Mouse (Mus musculus) megakaryocyte, embryonic 14.5 days (primary cell): ENCODE data around the gene N4bp1. TPM values are rescaled to one million over a fixed set of nuclear protein-coding genes. Genes with fewer than 3 reads are reported as not detected.

Experiments
- H3K27me3 ChIP-seq: replicated peaks from 2 replicates; pipeline ENCODE3; 2012; ENCODE audit warnings: inconsistent platforms
- H3K36me3 ChIP-seq: replicated peaks from 2 replicates; pipeline ENCODE3; 2012; ENCODE audit warnings: low read length, inconsistent platforms, mixed read lengths
- H3K4me1 ChIP-seq: 2 replicates; pipeline ENCODE4 v1.6.1; 2012; ENCODE audit warnings: inconsistent platforms
- H3K4me3 ChIP-seq: replicated peaks from 2 replicates; pipeline ENCODE3; 2012; ENCODE audit warnings: moderate library complexity, mild to moderate bottlenecking, inconsistent platforms
- H3K9me3 ChIP-seq: 2 replicates; pipeline ENCODE4 v1.6.1; 2012; ENCODE audit warnings: inconsistent platforms
- FLI1 ChIP-seq: IDR thresholded peaks from 2 replicates; pipeline ENCODE4 v1.6.1; 2012; ENCODE audit warnings: low read length, inconsistent platforms, mixed read lengths
- GATA1 ChIP-seq: IDR thresholded peaks from 3 replicates; pipeline ENCODE4 v1.6.1; 2012; ENCODE audit warnings: mixed read lengths, low read length, inconsistent platforms, borderline replicate concordance
- polyA plus RNA-seq: library from polyadenylated mRNA; stranded (reverse); fragments of >175 nt; gene quantifications from 2 replicates; pipeline ENCODE4 v1.2.3, GENCODE M21; 2012; ENCODE audit warnings: low replicate concordance; ENCODE audit not compliant: insufficient read depth

N4bp1 gene
- polyA plus RNA-seq, 1 experiment, result 9.9 TPM

DNA sequence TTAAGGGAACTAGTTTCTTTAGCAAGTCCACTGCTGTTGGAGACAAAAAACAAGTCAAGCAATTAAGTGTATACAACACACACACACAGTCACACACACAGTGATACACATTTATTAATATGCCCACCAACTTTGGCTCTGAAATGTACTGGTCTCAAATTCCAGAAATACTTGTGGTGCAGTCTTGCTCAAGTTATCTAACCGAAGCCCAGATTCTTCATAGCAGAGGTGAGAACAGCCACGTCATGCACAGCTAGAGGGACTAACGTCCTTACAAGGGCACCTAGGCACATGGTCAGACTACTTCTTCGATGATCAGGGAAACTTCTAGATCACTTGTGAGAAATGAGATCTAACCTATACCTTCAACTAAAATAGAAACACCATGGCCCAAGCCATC is 22.2 kb downstream of the N4bp1 start:
- H3K27me3 ChIP-seq, result no peaks in the 10 kb centered on the region
- H3K4me3 ChIP-seq, result no peak overlapping the region
- peaks cover 39% of the 10 kb centered on the region for H3K4me1 ChIP-seq
- TF ChIP-seq FLI1 (no peak), GATA1 (no peak)
- no peaks in the 10 kb centered on the region for H3K9me3 ChIP-seq
- H3K36me3 ChIP-seq, result peaks cover 45% of the 10 kb centered on the region

DNA sequence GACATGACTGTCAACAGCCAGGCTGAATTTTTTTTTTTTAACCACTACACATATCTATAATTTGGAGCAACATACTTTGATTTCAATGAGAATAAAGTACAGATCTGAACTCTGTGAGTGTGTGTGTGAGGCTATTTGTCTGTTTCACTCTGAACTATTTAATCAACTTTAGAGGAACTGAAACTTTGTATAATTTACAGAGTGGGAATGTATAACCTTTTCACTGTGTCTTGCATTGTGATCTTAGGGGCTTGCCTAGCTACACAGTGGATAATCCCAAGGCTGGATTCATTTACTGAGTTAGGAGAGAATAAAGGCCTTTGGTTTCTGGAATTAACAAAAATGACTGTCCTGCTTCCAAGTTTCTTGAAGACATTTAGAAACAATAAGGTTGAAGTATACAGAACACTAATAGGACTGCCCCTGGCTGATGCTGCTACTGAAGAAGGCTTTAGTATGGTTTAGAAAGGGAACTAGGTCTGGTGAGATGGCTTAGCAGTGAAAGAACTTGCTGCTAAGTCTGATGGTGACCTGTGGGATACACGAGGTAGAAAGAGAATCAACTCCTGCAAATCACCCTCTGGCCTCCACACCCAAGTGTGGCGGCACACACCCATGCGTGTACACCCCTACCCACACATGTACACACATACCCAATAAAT is 22.8 kb downstream of the N4bp1 start:
- Histone ChIP-seq H3K27me3 (no peaks in the 10 kb centered on the region), H3K4me3 (no peak overlapping the region), H3K36me3 (peaks cover 49% of the 10 kb centered on the region), H3K9me3 (no peaks in the 10 kb centered on the region), H3K4me1 (peaks cover 40% of the 10 kb centered on the region)
- TF ChIP-seq GATA1 (no peak), FLI1 (no peak)

DNA sequence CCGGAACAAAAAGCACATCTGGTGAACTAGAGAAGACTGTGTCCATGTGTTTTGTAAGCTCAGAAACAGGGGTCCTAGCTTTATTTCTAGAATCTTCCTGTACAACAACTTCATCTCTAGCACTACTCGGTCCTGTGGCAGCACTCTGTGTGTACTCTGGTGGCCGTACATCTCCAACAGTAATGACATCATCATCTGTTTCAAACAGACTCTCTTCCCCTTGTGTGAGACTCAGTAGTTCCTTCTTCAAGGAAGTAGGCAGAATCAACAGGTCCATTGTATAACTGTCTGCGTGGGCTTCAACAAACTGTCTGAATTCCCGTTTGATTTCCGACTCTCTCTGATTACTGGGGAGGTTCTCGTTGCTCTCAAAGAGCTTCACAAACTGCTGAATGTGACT is 23.5 kb downstream of the N4bp1 start:
- H3K9me3 ChIP-seq, result no peaks in the 10 kb centered on the region
- H3K36me3 ChIP-seq, result peaks cover 53% of the 10 kb centered on the region
- H3K4me3 ChIP-seq, result no peak overlapping the region
- H3K27me3 ChIP-seq, result no peaks in the 10 kb centered on the region
- TF ChIP-seq GATA1, result no peak
- no peak for TF ChIP-seq FLI1
- H3K4me1 ChIP-seq, result peaks cover 35% of the 10 kb centered on the region

GRCm38 (mm10) chr8:86856248-86856647 is 28.8 kb downstream of the N4bp1 start:
- Histone ChIP-seq H3K9me3 (no peaks in the 10 kb centered on the region), H3K36me3 (peaks cover 89% of the 10 kb centered on the region), H3K27me3 (no peaks in the 10 kb centered on the region), H3K4me1 (peaks cover 50% of the 10 kb centered on the region), H3K4me3 (no peak overlapping the region)
- no peak for TF ChIP-seq FLI1
- no peak for TF ChIP-seq GATA1

- TF ChIP-seq GATA1, result no peak
- no peak for TF ChIP-seq FLI1
- H3K9me3 ChIP-seq, result no peaks in the 10 kb centered on the region
- H3K36me3 ChIP-seq, result peaks cover 89% of the 10 kb centered on the region
- H3K4me3 ChIP-seq, result no peak overlapping the region
- no peaks in the 10 kb centered on the region for H3K27me3 ChIP-seq
- peaks cover 54% of the 10 kb centered on the region for H3K4me1 ChIP-seq
Observed at GRCm38 (mm10) chr8:86854686-86855085, 30.4 kb downstream of the N4bp1 start.

- Histone ChIP-seq H3K4me3 (no peak overlapping the region), H3K27me3 (no peaks in the 10 kb centered on the region), H3K9me3 (no peaks in the 10 kb centered on the region), H3K4me1 (peaks cover 51% of the 10 kb centered on the region), H3K36me3 (peaks cover 87% of the 10 kb centered on the region)
- no peak for TF ChIP-seq FLI1
- no peak for TF ChIP-seq GATA1
Observed at GRCm38 (mm10) chr8:86853989-86854373, 31.1 kb downstream of the N4bp1 start.

DNA sequence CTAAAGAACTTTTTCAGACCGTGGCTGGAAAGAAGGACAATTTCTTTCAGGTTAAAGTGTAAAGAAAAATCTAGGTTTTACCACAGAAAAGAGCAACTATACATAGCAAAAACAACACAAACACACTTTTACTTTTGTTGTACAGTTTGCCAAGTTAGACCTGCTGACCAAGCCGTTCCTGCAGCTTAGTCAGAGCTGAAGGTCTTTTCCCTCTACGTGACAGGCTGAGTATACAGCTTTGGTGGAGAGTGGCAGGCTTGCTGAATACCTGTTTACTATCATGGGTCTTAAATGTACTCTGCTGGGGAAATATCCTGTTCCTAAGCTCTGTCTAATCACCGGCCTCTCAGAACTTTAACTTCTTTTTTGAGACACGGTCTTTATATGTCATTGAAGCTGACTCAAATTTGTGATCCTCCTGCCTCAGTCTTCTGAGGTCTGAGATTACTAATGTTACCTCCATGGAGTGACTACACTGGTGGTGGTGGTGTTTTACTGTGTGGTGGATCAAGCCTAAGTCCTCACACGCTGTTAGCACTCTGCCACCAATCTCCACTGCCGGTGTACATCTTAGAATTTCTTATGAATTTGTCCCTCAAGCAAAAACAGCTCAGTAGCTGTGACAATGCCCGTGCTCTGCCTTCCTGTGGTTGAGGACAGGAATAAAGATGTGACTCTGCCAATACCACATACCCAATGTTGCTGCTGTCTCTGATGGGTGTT is 31.6 kb downstream of the N4bp1 start:
- H3K36me3 ChIP-seq, result peaks cover 87% of the 10 kb centered on the region
- H3K9me3 ChIP-seq, result no peaks in the 10 kb centered on the region
- no peak overlapping the region for H3K4me3 ChIP-seq
- no peak for TF ChIP-seq GATA1
- TF ChIP-seq FLI1, result no peak
- H3K27me3 ChIP-seq, result no peaks in the 10 kb centered on the region
- H3K4me1 ChIP-seq, result peaks cover 51% of the 10 kb centered on the region

DNA sequence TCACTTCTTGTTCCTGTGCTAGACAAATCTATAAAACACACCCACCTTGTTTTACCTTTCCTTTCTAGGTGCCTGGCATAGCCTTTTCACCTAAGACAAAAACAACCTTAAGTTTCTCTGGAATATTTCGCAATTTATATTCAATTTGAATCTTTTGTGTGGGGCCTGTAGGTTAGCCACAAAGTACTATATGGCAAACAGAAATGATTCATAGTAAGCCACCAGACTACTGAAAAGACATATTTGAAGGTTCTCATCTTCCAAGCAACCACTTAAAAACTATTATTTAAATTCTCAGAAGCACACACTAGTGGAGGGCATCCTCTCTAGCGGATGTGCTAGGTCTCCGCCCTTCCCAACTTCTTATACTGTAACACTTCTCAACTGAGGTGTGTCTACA is 32.6 kb downstream of the N4bp1 start:
- peaks cover 88% of the 10 kb centered on the region for H3K36me3 ChIP-seq
- H3K4me3 ChIP-seq, result no peak overlapping the region
- no peaks in the 10 kb centered on the region for H3K27me3 ChIP-seq
- no peaks in the 10 kb centered on the region for H3K9me3 ChIP-seq
- peaks cover 53% of the 10 kb centered on the region for H3K4me1 ChIP-seq
- TF ChIP-seq FLI1 (no peak), GATA1 (no peak)

DNA sequence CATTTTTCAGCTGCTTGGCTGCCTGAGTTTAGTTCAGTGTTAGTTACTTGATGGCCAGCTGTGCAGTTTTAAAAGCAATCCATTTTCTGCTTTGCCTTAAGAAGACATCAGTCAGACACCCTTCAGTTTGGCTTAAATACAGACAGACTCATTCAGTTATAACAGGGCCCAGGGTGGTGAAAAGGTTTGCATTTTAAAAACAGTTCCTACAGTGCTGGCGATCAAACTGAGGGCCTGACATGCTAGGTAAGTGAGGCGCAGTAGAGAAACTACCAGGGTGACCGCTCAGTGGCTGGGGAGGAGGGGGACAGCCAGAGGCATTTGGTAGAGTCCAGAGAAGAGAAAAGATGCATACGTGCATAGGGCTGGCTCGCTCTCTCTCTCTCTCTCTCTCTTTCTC is 36.2 kb downstream of the N4bp1 start:
- TF ChIP-seq FLI1, result no peak
- Histone ChIP-seq H3K36me3 (peaks cover 93% of the 10 kb centered on the region), H3K4me3 (no peak overlapping the region), H3K9me3 (no peaks in the 10 kb centered on the region), H3K27me3 (no peaks in the 10 kb centered on the region), H3K4me1 (peaks cover 45% of the 10 kb centered on the region)

DNA sequence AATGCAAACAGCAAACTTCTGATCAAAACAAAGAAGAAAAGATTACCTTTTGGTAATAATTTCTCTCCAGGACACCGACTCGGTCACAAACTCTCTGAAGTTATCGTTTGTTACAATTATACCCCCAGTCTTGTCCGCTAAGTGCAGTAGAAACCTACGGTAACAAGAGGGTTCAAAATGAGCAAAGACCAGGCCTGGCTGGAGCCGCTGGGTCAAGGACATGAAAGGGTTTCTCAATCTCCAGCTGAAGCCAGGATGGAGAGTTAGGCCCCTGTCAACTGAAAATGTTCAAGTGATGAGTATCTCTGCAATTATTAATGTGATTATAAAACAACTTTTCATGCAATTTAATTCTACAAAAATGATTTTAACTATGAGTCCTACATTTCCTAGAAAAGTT is 36.7 kb downstream of the N4bp1 start:
- Histone ChIP-seq H3K4me1 (peaks cover 40% of the 10 kb centered on the region), H3K27me3 (no peaks in the 10 kb centered on the region), H3K36me3 (peaks cover 93% of the 10 kb centered on the region), H3K9me3 (no peaks in the 10 kb centered on the region), H3K4me3 (no peak overlapping the region)
- TF ChIP-seq GATA1 (no peak), FLI1 (no peak)

- H3K9me3 ChIP-seq, result no peaks in the 10 kb centered on the region
- peaks cover 95% of the 10 kb centered on the region for H3K36me3 ChIP-seq
- H3K4me1 ChIP-seq, result peaks cover 27% of the 10 kb centered on the region
- no peaks in the 10 kb centered on the region for H3K27me3 ChIP-seq
- H3K4me3 ChIP-seq, result no peak overlapping the region
- TF ChIP-seq FLI1 (no peak), GATA1 (no peak)
Observed at GRCm38 (mm10) chr8:86847091-86847490, 38.0 kb downstream of the N4bp1 start.
